Mouse (Mus musculus): ENCODE measurements around the gene Slc22a4. TPM values are rescaled to one million over a fixed set of nuclear protein-coding genes. Genes with fewer than 3 reads are reported as not detected.
"Not testable (repeated sequence)": the region's sequence is repeated elsewhere in the genome, so short reads cannot be mapped to it uniquely, and the experiment has no call there.

The Slc22a4 gene
- total and polyA plus RNA-seq, 3 experiments: 3.5 to 5.8 TPM; not detected in 1

DNA sequence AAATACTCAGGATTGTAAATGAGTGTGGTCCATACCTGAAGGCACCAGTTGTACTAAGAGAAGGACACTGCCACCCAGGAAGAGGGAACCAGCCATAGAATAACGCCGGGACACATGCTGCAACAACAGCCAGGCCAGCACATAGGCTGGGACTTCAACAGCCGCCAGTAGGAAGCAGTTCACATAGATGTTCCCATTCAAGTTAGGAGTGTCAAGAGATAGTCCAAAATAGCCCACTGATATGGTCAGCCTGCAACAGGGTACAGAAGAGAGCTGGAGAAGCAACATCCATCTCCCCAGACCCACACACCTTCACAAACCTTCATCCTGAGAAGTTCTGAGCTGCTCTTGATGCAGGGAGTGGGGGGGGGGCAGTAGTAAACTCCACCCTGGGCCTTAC, 73.2 kb downstream of the Slc22a4 start:
- Histone ChIP-seq H3K4me1 (ENCODE audit: control insufficient read depth in 1 of 2, insufficient read depth in 2 of 2, low read length in 2 of 2) (no peaks in the 10 kb centered on the region), H3K4me3 (ENCODE audit: control insufficient read depth in 1 of 2, insufficient read depth in 1 of 2, low read depth in 2 of 2, low read length in 2 of 2) (no peak overlapping the region), H3K79me2 (ENCODE audit: control insufficient read depth, insufficient read depth, low read length, poor library complexity) (no peaks in the 10 kb centered on the region), H3K36me3 (ENCODE audit: control insufficient read depth in 1 of 2, insufficient read depth in 2 of 2, low read length in 2 of 2) (peaks cover 0 to 2% of the 10 kb centered on the region in 2 experiments; a peak in 1 of 4 replicates), H3K27ac (ENCODE audit: control insufficient read depth, low read depth, low read length) (no peak overlapping the region), H3K9me3 (replicated peaks; ENCODE audit: insufficient read depth, low read length) (no peaks in the 10 kb centered on the region), H3K27me3 (ENCODE audit: control insufficient read depth in 1 of 2, insufficient read depth in 2 of 2, low read length in 2 of 2) (no peaks in the 10 kb centered on the region), H3K9ac (ENCODE audit: control insufficient read depth, low read depth, low read length, poor library complexity, severe bottlenecking) (no peak overlapping the region)
- TF ChIP-seq MAX (IDR thresholded peaks at IDR 0.05; ENCODE audit: low read length) (no peak), ETS1 (IDR thresholded peaks at IDR 0.05; ENCODE audit: low read depth, low read length) (no peak), MEF2A (IDR thresholded peaks at IDR 0.05; ENCODE audit: extremely low read depth, insufficient replicate concordance, low read depth, low read length, poor library complexity, severe bottlenecking) (no peak), MYB (IDR thresholded peaks at IDR 0.05; ENCODE audit: low read depth, low read length) (no peak), NRF1 (IDR thresholded peaks at IDR 0.05; ENCODE audit: insufficient read depth, low read depth, low read length, poor library complexity, severe bottlenecking) (no peak), NELFE (IDR thresholded peaks at IDR 0.05; ENCODE audit: low read depth, low read length) (no peak), ZC3H11A (IDR thresholded peaks at IDR 0.05; ENCODE audit: low read depth, low read length) (no peak), POLR2AphosphoS5 (IDR thresholded peaks at IDR 0.05; ENCODE audit: borderline replicate concordance, low read depth, low read length) (no peak), POLR2AphosphoS2 (IDR thresholded peaks at IDR 0.05; ENCODE audit: low read length) (no peak), CTCF (IDR thresholded peaks at IDR 0.05 in 2 of 3, conservative IDR thresholded peaks at IDR 0.05 in 1 of 3; ENCODE audit: control insufficient read depth in 1 of 3, insufficient read depth in 1 of 3, low read depth in 2 of 3, low read length in 3 of 3, poor library complexity in 1 of 3, severe bottlenecking in 1 of 3) (no peak), GATA1 (IDR thresholded peaks at IDR 0.05; ENCODE audit: low read depth, low read length) (no peak), CHD1 (IDR thresholded peaks at IDR 0.05; ENCODE audit: low read depth, low read length) (no peak), E2F4 (IDR thresholded peaks at IDR 0.05; ENCODE audit: borderline replicate concordance, low read depth, low read length) (no peak)
- no peak for DNase-seq (ENCODE audit: low read depth, low spot score)

DNA sequence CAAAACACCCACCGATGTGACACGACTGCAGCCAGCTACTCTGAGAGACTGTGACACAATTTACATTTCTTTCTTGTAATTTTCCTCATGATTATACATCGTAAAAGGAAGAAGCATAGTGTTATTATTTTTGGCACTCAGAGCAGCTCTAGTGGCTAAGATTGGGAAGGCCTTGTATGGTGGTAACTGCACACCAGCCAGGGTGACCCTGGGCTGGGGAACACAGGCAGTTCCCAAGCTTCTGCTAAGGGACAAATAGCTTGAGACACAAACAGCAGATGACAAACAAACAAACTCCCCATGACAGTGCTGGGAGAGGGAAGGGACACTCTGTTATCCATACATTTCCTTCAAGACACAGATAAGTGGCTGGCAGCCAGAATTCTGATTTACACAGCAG, 77.8 kb downstream of the Slc22a4 start:
- H3K27ac ChIP-seq (ENCODE audit: control insufficient read depth, low read depth, low read length); H3K4me3 ChIP-seq (ENCODE audit: control insufficient read depth in 1 of 2, insufficient read depth in 1 of 2, low read depth in 2 of 2, low read length in 2 of 2); H3K36me3 ChIP-seq (ENCODE audit: control insufficient read depth in 1 of 2, insufficient read depth in 2 of 2, low read length in 2 of 2); H3K79me2 ChIP-seq (ENCODE audit: control insufficient read depth, insufficient read depth, low read length, poor library complexity); H3K27me3 ChIP-seq (ENCODE audit: control insufficient read depth in 1 of 2, insufficient read depth in 2 of 2, low read length in 2 of 2); H3K4me1 ChIP-seq (ENCODE audit: control insufficient read depth in 1 of 2, insufficient read depth in 2 of 2, low read length in 2 of 2); H3K9me3 ChIP-seq (replicated peaks; ENCODE audit: insufficient read depth, low read length); DNase-seq (ENCODE audit: low read depth, low spot score); H3K9ac ChIP-seq (ENCODE audit: control insufficient read depth, low read depth, low read length, poor library complexity, severe bottlenecking): not testable (repeated sequence)

Other genes with a start within 250 kb of the Slc22a4 start
- gene Gm12216, start 168.8 kb downstream of the Slc22a4 start, total RNA-seq (2012; rRNA removed): not detected in 2 replicates
- gene Gm12216, start 168.8 kb downstream of the Slc22a4 start, polyA plus RNA-seq (2012; ENCODE audit: insufficient read depth in 1 of 2, insufficient read length in 2 of 2, low read depth in 1 of 2, low replicate concordance in 2 of 2, missing spikeins in 1 of 2): not detected
- gene Slc22a5, start 136.4 kb downstream of the Slc22a4 start, total RNA-seq (2012; rRNA removed): 10.2 and 11.8 TPM in 2 replicates
- 10 to 100 TPM in 1 of 2 experiments, not detected in 1; 12.5 TPM for gene Slc22a5, start 136.4 kb downstream of the Slc22a4 start, polyA plus RNA-seq (2012; ENCODE audit: insufficient read depth in 1 of 2, insufficient read length in 2 of 2, low read depth in 1 of 2, low replicate concordance in 2 of 2, missing spikeins in 1 of 2)
- 4.2 and 4.7 TPM in 2 replicates for gene Slc22a21, start 47.8 kb downstream of the Slc22a4 start, total RNA-seq (2012; rRNA removed)
- gene Slc22a21, start 47.8 kb downstream of the Slc22a4 start, polyA plus RNA-seq (2012; ENCODE audit: insufficient read depth in 1 of 2, insufficient read length in 2 of 2, low read depth in 1 of 2, low replicate concordance in 2 of 2, missing spikeins in 1 of 2): 1 to 10 TPM in 1 of 2 experiments, not detected in 1; 6.9 TPM
- gene Pdlim4, start 40.9 kb upstream of the Slc22a4 start, total RNA-seq (2012; rRNA removed): 0.13 TPM in 1 of 2 replicates, not detected in the other
- under 1 TPM in 1 of 2 experiments, not detected in 1; 0.70 TPM for gene Pdlim4, start 40.9 kb upstream of the Slc22a4 start, polyA plus RNA-seq (2012; ENCODE audit: insufficient read depth in 1 of 2, insufficient read length in 2 of 2, low read depth in 1 of 2, low replicate concordance in 2 of 2, missing spikeins in 1 of 2)
- gene P4ha2, start 72.0 kb upstream of the Slc22a4 start, total RNA-seq (2012; rRNA removed): 18.6 and 32.0 TPM in 2 replicates
- 10 to 100 TPM in 1 of 2 experiments, not detected in 1; 57.8 TPM for gene P4ha2, start 72.0 kb upstream of the Slc22a4 start, polyA plus RNA-seq (2012; ENCODE audit: insufficient read depth in 1 of 2, insufficient read length in 2 of 2, low read depth in 1 of 2, low replicate concordance in 2 of 2, missing spikeins in 1 of 2)
- gene Csf2, start 221.6 kb upstream of the Slc22a4 start, total RNA-seq (2012; rRNA removed): not detected in 2 replicates
- under 1 TPM in 1 of 2 experiments, not detected in 1; 0.15 TPM for gene Csf2, start 221.6 kb upstream of the Slc22a4 start, polyA plus RNA-seq (2012; ENCODE audit: insufficient read depth in 1 of 2, insufficient read length in 2 of 2, low read depth in 1 of 2, low replicate concordance in 2 of 2, missing spikeins in 1 of 2)
- not detected in 2 replicates for gene Il3, start 239.2 kb upstream of the Slc22a4 start, total RNA-seq (2012; rRNA removed)
- gene Il3, start 239.2 kb upstream of the Slc22a4 start, polyA plus RNA-seq (2012; ENCODE audit: insufficient read depth in 1 of 2, insufficient read length in 2 of 2, low read depth in 1 of 2, low replicate concordance in 2 of 2, missing spikeins in 1 of 2): not detected